Mouse (Mus musculus): ENCODE results near the gene Krt7. TPM values are rescaled to one million over a fixed set of nuclear protein-coding genes. Genes with fewer than 3 reads are reported as not detected.

Gene Krt7
- polyA plus RNA-seq, 1 experiment from 2014 or later = 13.7 TPM

- no peaks in the 10 kb centered on the region for H3K9me3 ChIP-seq (ENCODE audit: control insufficient read depth, low read length)
- no peak for ATAC-seq (ENCODE audit: insufficient number of reproducible peaks, insufficient read depth, low FRiP score, low read depth)
- no peaks in the 10 kb centered on the region for H3K36me3 ChIP-seq (ENCODE audit: control insufficient read depth, insufficient read depth, low read length)
- no peak overlapping the region for H3K4me3 ChIP-seq (ENCODE audit: control insufficient read depth in 1 of 2, insufficient read depth in 1 of 2, low read depth in 1 of 2, low read length in 2 of 2)
- no peak overlapping the region for H3K27ac ChIP-seq (replicated peaks in 1 of 2; ENCODE audit: control insufficient read depth in 1 of 2, insufficient read depth in 1 of 2, low read depth in 2 of 2, low read length in 2 of 2)
- no peaks in the 10 kb centered on the region for H3K4me1 ChIP-seq (ENCODE audit: control insufficient read depth in 2 of 2, insufficient read depth in 2 of 2, low read length in 2 of 2)
- 47% methylated on average over 11 of the region's 11 CpGs for WGBS
- peak overlapping the region; percentile 2; the same call in 1 of the 2 replicates for H3K4me2 ChIP-seq (ENCODE audit: low read length)
- H3K9ac ChIP-seq (ENCODE audit: low read length) = no peak overlapping the region
- no peaks in the 10 kb centered on the region for H3K27me3 ChIP-seq (ENCODE audit: control insufficient read depth, insufficient read depth, low read length)
Measured at GRCm38 (mm10) chr15:101446572-101446971, 35.7 kb downstream of the Krt7 start.

GRCm38 (mm10) chr15:101447444-101447843 is 36.6 kb downstream of the Krt7 start, which contains the start of gene Krt88:
Gene Krt88, plus strand, starts transcription at chr15:101447744.
- H3K4me1 ChIP-seq (ENCODE audit: control insufficient read depth in 2 of 2, insufficient read depth in 2 of 2, low read length in 2 of 2) = no peaks in the 10 kb centered on the region
- no peaks in the 10 kb centered on the region for H3K27me3 ChIP-seq (ENCODE audit: control insufficient read depth, insufficient read depth, low read length)
- H3K4me3 ChIP-seq (ENCODE audit: control insufficient read depth in 1 of 2, insufficient read depth in 1 of 2, low read depth in 1 of 2, low read length in 2 of 2) = no peak within 1 kb of the TSS
- H3K36me3 ChIP-seq (ENCODE audit: control insufficient read depth, insufficient read depth, low read length) = no peaks in the 10 kb centered on the region
- 71% methylated on average over 2 of the region's 2 CpGs for WGBS
- no peak for ATAC-seq (ENCODE audit: insufficient number of reproducible peaks, insufficient read depth, low FRiP score, low read depth)
- peak within 1 kb of the TSS; percentile 2; the same call in 1 of the 2 replicates for H3K4me2 ChIP-seq (ENCODE audit: low read length)
- no peaks in the 10 kb centered on the region for H3K9me3 ChIP-seq (ENCODE audit: control insufficient read depth, low read length)
- H3K27ac ChIP-seq (replicated peaks in 1 of 2; ENCODE audit: control insufficient read depth in 1 of 2, insufficient read depth in 1 of 2, low read depth in 2 of 2, low read length in 2 of 2) = no peak within 1 kb of the TSS
- H3K9ac ChIP-seq (ENCODE audit: low read length) = no peak within 1 kb of the TSS

GRCm38 (mm10) chr15:101453093-101453736 is 42.4 kb downstream of the Krt7 start:
- WGBS = 5% methylated on average over 13 of the region's 13 CpGs
- Histone ChIP-seq H3K9me3 (ENCODE audit: control insufficient read depth, low read length) (peaks cover 9% of the 10 kb centered on the region; the same call in 1 of the 2 replicates), H3K36me3 (ENCODE audit: control insufficient read depth, insufficient read depth, low read length) (no peaks in the 10 kb centered on the region), H3K4me3 (ENCODE audit: control insufficient read depth in 1 of 2, insufficient read depth in 1 of 2, low read depth in 1 of 2, low read length in 2 of 2) (no peak overlapping the region), H3K4me2 (ENCODE audit: low read length) (peak overlapping the region; percentile 38; the same call in 1 of the 2 replicates), H3K4me1 (ENCODE audit: control insufficient read depth in 2 of 2, insufficient read depth in 2 of 2, low read length in 2 of 2) (no peaks in the 10 kb centered on the region; a peak in 1 of 4 replicates), H3K27ac (replicated peaks in 1 of 2; ENCODE audit: control insufficient read depth in 1 of 2, insufficient read depth in 1 of 2, low read depth in 2 of 2, low read length in 2 of 2) (no peak overlapping the region), H3K9ac (ENCODE audit: low read length) (no peak overlapping the region), H3K27me3 (ENCODE audit: control insufficient read depth, insufficient read depth, low read length) (no peaks in the 10 kb centered on the region)
- ATAC-seq (ENCODE audit: insufficient number of reproducible peaks, insufficient read depth, low FRiP score, low read depth) = no peak

DNA sequence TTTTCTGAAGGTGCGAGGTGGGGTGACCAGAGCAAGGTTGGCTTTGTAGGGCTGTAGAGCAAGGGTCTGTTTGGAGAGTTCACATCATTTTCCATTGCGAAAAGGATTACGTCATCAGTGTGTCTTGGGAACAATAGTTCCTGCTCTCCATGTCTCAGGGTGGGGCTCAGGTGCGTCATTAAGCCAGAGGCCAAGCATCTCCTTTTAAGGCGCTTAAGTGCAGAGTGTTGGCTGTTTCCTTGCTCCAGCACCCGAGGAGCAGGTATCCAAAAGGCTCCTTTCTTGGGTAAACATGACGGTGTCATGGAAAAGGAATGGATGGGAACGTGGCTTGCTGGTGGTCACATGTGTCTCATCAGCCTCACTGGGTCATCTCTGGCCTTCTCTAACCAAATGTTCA is 43.9 kb downstream of the Krt7 start:
- ATAC-seq (ENCODE audit: insufficient number of reproducible peaks, insufficient read depth, low FRiP score, low read depth) = no peak
- 0 out of 2 replicates have a peak, but pooled peaks cover 3% of the 10 kb centered on the region for H3K27me3 ChIP-seq (ENCODE audit: control insufficient read depth, insufficient read depth, low read length)
- H3K4me3 ChIP-seq (ENCODE audit: control insufficient read depth in 1 of 2, insufficient read depth in 1 of 2, low read depth in 1 of 2, low read length in 2 of 2) = no peak overlapping the region
- H3K27ac ChIP-seq (replicated peaks in 1 of 2; ENCODE audit: control insufficient read depth in 1 of 2, insufficient read depth in 1 of 2, low read depth in 2 of 2, low read length in 2 of 2) = no peak overlapping the region
- H3K9me3 ChIP-seq (ENCODE audit: control insufficient read depth, low read length) = peaks cover 9% of the 10 kb centered on the region; the same call in 1 of the 2 replicates
- no peak overlapping the region for H3K4me2 ChIP-seq (ENCODE audit: low read length)
- no peaks in the 10 kb centered on the region for H3K36me3 ChIP-seq (ENCODE audit: control insufficient read depth, insufficient read depth, low read length)
- WGBS = 81% methylated on average over 8 of the region's 8 CpGs
- H3K9ac ChIP-seq (ENCODE audit: low read length) = no peak overlapping the region
- H3K4me1 ChIP-seq (ENCODE audit: control insufficient read depth in 2 of 2, insufficient read depth in 2 of 2, low read length in 2 of 2) = no peaks in the 10 kb centered on the region; a peak in 1 of 4 replicates

DNA sequence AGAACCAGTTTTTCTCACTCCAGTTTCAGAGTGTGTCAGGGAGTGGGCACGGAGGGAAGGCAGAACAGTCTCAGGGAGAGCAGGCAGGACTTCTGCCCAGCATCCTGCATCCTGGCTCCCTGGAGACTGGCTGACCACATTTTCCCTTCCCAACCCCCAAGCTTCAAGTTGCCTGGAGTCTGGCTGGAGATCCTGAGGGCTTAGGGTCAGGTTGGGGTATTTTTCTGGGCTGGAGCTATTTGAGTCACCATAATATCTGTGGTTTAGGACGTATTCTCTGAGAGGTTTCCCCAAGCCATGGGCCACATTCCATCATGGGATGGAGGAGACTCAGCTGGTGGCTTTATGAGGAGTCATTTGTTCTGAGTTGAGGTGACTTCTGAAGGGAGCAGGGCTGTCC is 44.4 kb downstream of the Krt7 start:
- H3K4me2 ChIP-seq (ENCODE audit: low read length) = no peak overlapping the region
- H3K27ac ChIP-seq (replicated peaks in 1 of 2; ENCODE audit: control insufficient read depth in 1 of 2, insufficient read depth in 1 of 2, low read depth in 2 of 2, low read length in 2 of 2) = no peak overlapping the region
- 0 out of 2 replicates have a peak, but pooled peaks cover 3% of the 10 kb centered on the region for H3K27me3 ChIP-seq (ENCODE audit: control insufficient read depth, insufficient read depth, low read length)
- peaks cover 9% of the 10 kb centered on the region; the same call in 1 of the 2 replicates for H3K9me3 ChIP-seq (ENCODE audit: control insufficient read depth, low read length)
- no peak for ATAC-seq (ENCODE audit: insufficient number of reproducible peaks, insufficient read depth, low FRiP score, low read depth)
- H3K4me1 ChIP-seq (ENCODE audit: control insufficient read depth in 2 of 2, insufficient read depth in 2 of 2, low read length in 2 of 2) = no peaks in the 10 kb centered on the region; a peak in 1 of 4 replicates
- no peak overlapping the region for H3K9ac ChIP-seq (ENCODE audit: low read length)
- 81% methylated on average over 2 of the region's 2 CpGs for WGBS
- no peaks in the 10 kb centered on the region for H3K36me3 ChIP-seq (ENCODE audit: control insufficient read depth, insufficient read depth, low read length)
- no peak overlapping the region for H3K4me3 ChIP-seq (ENCODE audit: control insufficient read depth in 1 of 2, insufficient read depth in 1 of 2, low read depth in 1 of 2, low read length in 2 of 2)

DNA sequence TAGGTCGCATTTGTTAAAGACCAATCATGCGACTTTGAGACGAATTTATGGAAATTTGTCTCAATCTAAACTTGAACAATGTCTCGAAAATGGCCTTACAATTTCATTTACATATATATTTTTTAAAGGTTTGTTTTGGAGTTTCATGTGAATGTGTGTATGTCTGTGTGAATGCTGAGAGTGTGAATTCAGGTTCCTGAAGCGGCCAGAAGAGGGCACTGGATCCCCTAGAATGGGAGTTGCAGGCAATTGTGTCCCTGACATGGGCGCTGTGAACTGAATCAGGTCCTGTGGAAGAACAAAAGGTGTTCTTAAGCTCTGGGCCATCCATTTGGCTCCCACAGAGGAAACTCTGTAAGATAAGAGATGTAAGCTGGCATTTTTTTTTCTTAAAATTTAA is 45.0 kb downstream of the Krt7 start:
- WGBS = 84% methylated on average over 6 of the region's 6 CpGs
- no peaks in the 10 kb centered on the region for H3K36me3 ChIP-seq (ENCODE audit: control insufficient read depth, insufficient read depth, low read length)

DNA sequence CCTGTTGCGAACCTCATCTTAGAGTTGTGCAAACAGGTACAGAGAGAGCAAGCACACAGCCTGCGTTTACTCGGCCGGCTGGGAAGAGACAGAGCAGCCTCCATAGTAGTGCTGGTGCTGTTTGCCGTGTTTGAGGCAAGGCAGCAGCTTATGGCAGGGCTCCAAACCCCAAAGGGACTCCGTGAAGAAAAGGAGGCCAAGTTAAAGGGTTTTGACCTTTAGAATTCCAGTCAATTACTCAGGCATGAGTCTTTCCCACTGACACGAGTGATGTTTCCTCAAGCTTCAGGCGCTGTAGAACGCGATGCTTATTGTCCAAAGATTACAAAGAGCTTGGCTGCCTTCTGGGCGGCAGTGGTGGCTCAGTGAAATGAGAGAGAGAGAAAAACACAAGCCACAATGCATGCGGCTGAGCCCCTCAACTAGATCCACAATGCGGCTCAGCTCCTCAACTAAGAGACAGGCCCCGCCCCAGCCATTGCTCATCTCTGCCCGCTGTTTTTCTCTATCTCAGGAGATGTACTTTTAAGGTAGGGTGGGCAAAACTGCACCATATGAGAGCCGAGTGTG is 47.6 kb downstream of the Krt7 start:
- Histone ChIP-seq H3K36me3 (ENCODE audit: control insufficient read depth, insufficient read depth, low read length) (no peaks in the 10 kb centered on the region), H3K9me3 (ENCODE audit: control insufficient read depth, low read length) (peaks cover 9% of the 10 kb centered on the region; the same call in 1 of the 2 replicates), H3K4me3 (ENCODE audit: control insufficient read depth in 1 of 2, insufficient read depth in 1 of 2, low read depth in 1 of 2, low read length in 2 of 2) (no peak overlapping the region), H3K4me1 (ENCODE audit: control insufficient read depth in 2 of 2, insufficient read depth in 2 of 2, low read length in 2 of 2) (no peaks in the 10 kb centered on the region), H3K4me2 (ENCODE audit: low read length) (no peak overlapping the region), H3K27ac (replicated peaks in 1 of 2; ENCODE audit: control insufficient read depth in 1 of 2, insufficient read depth in 1 of 2, low read depth in 2 of 2, low read length in 2 of 2) (no peak overlapping the region), H3K9ac (ENCODE audit: low read length) (no peak overlapping the region), H3K27me3 (ENCODE audit: control insufficient read depth, insufficient read depth, low read length) (0 out of 2 replicates have a peak, but pooled peaks cover 7% of the 10 kb centered on the region)
- whole genome bisulfite sequencing = 68% methylated on average over 16 of the region's 16 CpGs
- ATAC-seq (ENCODE audit: insufficient number of reproducible peaks, insufficient read depth, low FRiP score, low read depth) = no peak

More for the DNA sequence above, 45.0 kb downstream of the Krt7 start:
- no peak for ATAC-seq (ENCODE audit: insufficient number of reproducible peaks, insufficient read depth, low FRiP score, low read depth)
- Histone ChIP-seq H3K9ac (ENCODE audit: low read length) (no peak overlapping the region), H3K27ac (replicated peaks in 1 of 2; ENCODE audit: control insufficient read depth in 1 of 2, insufficient read depth in 1 of 2, low read depth in 2 of 2, low read length in 2 of 2) (no peak overlapping the region), H3K4me1 (ENCODE audit: control insufficient read depth in 2 of 2, insufficient read depth in 2 of 2, low read length in 2 of 2) (no peaks in the 10 kb centered on the region; a peak in 1 of 4 replicates), H3K9me3 (ENCODE audit: control insufficient read depth, low read length) (peaks cover 9% of the 10 kb centered on the region; the same call in 1 of the 2 replicates), H3K4me3 (ENCODE audit: control insufficient read depth in 1 of 2, insufficient read depth in 1 of 2, low read depth in 1 of 2, low read length in 2 of 2) (no peak overlapping the region), H3K27me3 (ENCODE audit: control insufficient read depth, insufficient read depth, low read length) (0 out of 2 replicates have a peak, but pooled peaks cover 3% of the 10 kb centered on the region), H3K4me2 (ENCODE audit: low read length) (no peak overlapping the region)
